1 mouse cellular context compared by ENCODE assay signal in genomic region chr17:34286501-34286900, GRCm38 (mm10).
A peak's percentile ranks its signal among the peaks of the same experiment; 100 is the strongest.
TF ChIP-seq lines count a peak whose summit lies in the region.

No protein-coding gene starts in this region.

TF ChIP-seq in CH12.LX, 34 proteins besides CTCF, POLR2A, EP300 and RAD21:
- TF ChIP-seq ELF1 (IDR thresholded peaks at IDR 0.05; ENCODE audit: low read depth, low read length) (peak; percentile 42; the same call in 1 of the 2 replicates), BHLHE40 (IDR thresholded peaks at IDR 0.05; ENCODE audit: low read depth, low read length) (no peak), IRF4 (IDR thresholded peaks at IDR 0.05; ENCODE audit: low read depth, low read length) (peak; percentile 60)
